Mouse (Mus musculus) frontal cortex, postnatal 36 days (tissue): ENCODE data around the gene Dpf2.
A peak's percentile ranks its signal among the peaks of the same experiment; 100 is the strongest.
"Not testable (repeated sequence)": the region's sequence is repeated elsewhere in the genome, so short reads cannot be mapped to it uniquely, and the experiment has no call there.

Experiments
- DNase-seq, 2 experiments: peaks; one replicate each; pipeline ENCODE4 v3.0.0; 2022; ENCODE audit warnings: low spot score in 2 of 2

The Dpf2 gene

DNA sequence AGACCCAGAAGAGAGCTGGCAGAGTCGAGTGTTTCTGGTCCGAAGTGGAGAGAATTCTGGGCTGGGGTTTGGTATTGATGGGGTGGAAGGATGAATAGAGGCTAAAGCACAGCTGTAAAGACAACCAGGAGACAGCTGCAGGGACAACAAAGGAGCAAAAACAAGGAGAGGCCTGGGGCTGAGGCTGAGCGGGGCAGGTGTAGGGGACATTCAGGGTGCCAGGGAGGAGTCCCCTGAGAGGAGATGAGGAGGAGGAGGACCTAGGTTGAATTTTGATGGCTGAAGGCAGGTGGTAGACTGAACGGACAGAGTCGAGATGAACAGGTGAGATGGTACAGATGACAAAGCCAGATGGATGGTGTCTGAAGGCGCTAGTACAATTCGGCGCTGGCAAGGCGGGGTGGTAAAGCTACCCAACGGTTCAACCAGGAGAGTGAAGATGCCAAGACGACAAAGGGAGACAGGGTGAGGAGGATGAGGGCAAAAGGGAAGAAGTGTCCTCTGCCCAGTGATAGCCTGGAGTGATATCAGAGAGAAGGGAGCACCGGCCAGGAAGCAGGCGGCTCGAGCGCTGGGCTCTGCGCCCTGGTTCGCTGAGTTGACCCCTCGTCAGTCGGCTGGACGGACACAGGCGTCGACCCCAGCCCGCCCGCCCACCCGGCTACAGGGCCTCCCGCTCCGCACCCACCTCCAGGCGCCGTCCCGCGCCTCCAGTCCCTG lies 19.4 kb downstream of the Dpf2 start:
- no peak for DNase-seq

DNA sequence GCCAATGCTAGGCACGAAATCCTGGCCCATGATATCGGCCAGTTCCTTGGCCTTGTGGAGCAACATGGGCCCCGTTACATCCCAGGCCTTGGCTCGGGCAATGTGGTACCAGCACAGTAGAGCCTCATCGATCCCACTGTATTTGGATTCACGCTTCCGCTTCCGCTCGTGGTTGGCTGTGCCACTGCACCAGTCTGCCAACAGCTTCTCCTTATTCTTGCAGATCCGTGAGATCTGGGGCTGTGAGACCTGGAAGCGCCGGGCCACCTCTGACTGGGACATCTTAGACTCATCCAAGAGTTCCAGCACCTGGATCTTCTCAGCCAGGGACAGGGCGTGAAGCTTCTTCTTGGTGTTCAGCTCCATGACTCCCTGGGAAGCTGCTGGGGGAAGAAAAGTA lies 20.1 kb downstream of the Dpf2 start:
- DNase-seq: no peak

DNA sequence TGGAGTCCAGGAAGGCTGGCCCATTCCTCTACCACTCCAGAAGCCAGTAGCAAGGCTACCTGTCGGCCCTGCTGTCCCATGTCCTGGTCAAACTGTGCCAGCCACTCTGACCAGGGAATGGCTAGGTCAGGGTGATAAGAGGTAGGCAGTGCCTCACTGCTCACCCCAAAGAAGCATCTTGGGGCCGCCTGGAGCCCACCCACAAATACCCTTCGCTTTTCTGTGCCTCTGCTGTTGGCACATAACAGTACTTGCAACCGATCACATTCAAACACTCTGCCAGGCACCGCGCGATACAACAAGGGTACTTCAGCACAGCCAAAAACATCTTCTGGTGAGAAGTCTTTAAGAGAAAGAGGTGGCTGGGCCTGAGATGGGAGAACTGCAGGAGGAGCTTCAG lies 20.5 kb downstream of the Dpf2 start:
- DNase-seq: no peak

DNA sequence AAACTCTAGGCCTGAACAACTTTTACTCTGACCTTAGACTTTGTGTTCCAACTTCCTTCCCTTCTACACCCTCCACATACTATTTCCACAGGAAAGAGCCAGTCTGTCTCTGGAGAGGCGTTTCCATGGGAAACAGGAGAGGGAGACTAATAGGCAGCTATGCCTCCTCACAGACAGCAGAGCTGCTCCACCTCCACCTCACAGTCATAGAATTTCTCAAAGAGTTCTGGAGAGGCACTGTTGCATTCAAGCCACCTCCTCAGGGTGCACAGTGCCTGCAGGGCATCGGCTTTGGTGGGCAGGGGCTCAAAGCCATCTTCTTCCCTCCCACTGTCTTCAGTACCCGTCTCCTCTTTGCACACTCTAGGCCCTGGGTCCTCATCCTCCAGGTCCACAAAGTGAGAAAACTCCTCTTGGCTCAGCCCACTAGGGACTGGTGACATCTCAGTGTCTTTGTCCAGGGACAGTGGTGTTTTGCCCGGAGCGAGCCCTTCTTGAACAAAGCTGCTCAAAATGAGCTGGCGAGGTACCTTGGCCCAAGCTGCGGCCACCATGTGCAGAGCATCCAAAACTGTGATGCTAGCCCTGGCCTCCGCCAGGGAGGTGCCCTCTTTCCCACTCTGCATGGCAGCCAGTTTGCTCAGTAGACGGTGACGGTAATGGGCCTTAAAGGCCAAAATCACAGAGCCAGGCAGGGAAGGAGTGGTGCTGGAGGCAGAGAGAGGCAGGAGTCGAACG lies 21.1 kb downstream of the Dpf2 start:
- no peak for DNase-seq

DNA sequence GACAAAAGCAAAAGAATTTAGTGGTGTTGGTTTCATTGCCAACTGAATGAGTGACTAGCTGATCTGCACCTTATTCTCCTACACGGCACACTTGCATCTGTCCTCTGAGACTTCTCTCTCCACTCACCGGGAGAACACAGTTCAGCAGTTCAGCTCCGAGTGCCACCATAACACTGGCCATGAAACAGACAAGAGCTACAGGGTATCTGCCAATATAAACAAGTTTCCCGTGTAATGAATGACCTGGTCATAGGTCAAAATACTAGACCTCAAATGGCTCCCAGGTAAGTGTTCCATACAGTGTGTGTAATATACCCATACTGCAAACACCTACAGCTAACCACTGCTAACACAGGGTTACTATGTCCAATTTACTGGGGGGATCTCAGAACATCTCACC lies 23.6 kb downstream of the Dpf2 start:
- no peak for DNase-seq

DNA sequence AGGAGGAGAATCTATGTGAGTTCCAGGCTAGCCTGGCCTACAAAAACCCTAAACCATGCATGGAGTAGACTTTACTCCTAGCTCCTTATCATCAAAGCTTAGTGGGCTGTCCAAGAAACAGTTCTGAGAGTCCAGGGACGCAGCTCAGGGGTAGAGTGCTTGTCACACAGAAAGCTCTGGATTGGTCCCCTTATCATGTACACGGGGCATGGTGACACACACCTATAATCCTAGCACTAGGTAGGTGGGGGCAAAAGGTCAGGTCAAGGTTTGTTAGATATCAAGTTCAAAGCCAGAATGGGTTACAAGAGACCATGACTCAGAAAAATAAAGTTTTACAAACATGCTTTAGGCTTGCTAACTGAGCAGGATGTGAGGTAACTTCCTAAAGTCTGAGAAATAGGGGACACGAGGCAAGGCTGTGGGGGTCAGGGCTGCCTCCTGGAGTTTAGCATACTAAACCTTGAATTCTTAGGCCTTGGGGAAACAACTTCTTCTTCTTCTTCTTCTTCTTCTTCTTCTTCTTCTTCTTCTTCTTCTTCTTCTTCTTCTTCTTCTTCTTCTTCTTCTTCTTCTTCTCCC lies 25.5 kb downstream of the Dpf2 start:
- no peak for DNase-seq

DNA sequence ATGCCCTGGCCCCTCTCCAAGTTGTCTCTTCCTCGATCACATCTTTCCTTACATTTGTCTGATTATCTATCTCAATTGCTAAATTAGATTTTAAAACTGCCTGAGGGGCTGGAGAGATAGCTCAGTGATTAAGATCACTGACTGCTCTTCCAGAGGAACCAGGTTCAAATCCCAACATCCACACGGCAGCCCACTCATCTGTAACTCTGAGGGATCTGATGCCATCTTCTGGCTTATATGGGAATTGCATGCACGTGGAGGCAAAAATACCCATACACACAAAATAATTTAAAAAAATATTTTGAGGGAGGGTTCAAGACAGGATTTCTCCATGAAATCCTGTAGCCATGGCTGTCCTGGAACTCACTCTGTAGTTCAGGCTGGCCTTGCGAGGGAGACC lies 27.0 kb downstream of the Dpf2 start:
- no peak for DNase-seq

DNA sequence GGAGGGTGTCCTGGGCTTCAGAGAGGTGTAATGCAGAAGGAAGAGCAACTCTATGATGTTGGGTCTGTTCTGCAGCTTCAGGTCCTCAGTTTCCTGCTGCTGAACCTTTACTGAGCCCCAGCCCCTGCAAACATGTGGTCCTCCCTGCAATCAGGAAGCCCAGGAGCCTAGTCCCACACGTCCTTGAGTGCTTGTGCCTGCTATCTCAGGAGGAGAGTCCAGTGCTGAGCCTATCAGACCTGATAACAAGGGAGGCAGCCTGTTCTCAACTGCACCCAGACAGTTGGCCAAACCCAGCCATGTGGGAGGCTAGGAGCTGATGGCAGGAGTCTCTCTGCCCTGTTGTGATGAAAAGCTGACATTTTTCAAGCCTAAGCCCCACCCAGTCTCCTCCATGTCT lies 28.9 kb downstream of the Dpf2 start:
- DNase-seq: no peak

DNA sequence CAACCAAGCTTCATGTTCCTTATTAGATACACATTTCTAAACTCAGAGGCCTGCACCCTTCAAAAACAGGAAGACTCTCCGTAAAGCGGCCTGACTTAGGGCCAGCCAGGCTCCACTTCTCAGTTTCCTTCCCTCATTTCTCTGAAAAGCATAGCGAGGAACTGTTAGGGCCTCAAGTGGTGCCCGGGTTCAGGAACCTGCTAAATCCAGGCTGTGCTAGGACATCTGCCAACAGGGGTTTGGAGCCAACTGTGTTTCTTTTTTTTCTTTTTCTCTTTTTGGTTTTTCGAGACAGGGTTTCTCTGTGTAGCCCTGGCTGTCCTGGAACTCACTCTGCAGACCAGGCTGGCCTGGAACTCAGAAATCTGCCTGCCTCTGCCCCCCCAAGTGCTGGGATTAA lies 30.7 kb downstream of the Dpf2 start:
- not testable (repeated sequence) for DNase-seq

DNA sequence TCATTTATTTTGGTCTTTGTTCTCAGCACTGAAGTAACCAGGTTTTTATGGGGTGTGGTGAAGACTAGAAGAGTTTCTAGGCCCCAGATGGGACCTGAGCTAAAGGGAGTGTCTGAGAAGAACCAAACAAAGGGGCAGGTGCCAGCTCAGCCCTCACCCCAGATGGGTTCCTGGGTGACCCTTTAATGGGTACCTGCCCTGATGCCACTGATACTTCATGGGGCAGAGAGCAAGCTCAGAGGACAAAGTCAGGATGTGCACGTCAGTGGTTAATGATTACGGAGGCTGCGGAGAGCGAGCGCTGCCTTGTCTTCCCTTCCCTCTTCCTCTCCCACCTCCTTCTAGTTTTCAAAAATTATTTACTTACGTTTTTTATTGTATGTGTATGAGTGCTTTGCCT lies 31.7 kb downstream of the Dpf2 start:
- no peak for DNase-seq

DNA sequence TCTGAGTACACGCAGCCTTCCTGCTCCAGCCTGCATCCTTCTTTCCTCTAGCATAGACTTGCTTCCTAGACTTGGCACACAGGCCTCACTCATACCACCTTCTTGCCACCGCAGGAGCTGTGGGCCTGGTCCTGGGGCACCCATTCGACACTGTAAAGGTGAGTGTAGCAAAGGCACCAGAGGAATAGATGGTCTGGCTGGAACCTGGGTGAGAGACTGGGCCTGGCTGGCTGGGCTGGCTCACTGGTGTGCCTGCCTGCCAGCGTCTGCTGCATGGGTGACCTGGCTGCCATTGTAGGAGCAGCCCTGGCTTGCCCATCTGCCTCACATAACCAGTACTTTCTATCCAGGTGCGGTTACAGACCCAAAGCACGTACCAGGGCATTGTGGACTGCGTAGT lies 33.1 kb downstream of the Dpf2 start:
- no peak for DNase-seq

DNA sequence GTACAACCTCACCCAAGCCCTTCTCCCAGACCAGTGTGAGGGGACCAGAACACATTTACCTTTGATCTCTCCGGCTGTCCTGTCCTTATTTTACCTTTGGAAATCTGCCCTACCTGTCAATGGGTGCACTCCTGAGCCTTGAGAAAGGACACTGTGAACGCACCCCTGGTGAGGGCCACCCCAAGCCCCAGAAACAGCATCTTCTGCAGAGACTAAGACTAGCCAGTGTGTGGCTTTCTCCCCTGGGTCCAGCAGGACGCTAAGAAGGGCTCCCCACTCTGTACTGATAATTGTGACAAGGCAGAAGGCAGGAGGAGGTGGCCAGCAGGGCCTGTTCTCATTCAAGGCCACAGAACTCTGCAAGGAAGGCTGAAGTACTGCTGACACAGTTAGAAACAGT lies 33.9 kb downstream of the Dpf2 start:
- no peak for DNase-seq

DNA sequence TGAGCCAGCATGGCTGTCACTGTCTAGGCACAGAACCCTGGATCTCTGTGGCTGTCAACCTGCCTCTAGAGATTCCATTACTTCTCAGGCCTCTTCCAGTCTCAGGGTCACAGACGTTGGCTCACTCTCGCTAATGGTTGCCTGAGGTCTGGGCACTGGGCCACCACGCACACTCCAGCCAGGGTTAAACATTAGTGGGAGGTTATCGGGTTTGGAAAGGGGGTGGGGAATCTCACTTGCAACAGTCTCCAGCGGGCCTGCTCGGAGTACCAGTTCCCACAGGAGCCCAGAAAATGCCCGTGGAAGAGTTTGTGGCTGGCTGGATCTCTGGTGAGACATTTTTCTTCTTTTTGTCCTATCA lies 34.5 kb downstream of the Dpf2 start:
- DNase-seq: no peak

DNA sequence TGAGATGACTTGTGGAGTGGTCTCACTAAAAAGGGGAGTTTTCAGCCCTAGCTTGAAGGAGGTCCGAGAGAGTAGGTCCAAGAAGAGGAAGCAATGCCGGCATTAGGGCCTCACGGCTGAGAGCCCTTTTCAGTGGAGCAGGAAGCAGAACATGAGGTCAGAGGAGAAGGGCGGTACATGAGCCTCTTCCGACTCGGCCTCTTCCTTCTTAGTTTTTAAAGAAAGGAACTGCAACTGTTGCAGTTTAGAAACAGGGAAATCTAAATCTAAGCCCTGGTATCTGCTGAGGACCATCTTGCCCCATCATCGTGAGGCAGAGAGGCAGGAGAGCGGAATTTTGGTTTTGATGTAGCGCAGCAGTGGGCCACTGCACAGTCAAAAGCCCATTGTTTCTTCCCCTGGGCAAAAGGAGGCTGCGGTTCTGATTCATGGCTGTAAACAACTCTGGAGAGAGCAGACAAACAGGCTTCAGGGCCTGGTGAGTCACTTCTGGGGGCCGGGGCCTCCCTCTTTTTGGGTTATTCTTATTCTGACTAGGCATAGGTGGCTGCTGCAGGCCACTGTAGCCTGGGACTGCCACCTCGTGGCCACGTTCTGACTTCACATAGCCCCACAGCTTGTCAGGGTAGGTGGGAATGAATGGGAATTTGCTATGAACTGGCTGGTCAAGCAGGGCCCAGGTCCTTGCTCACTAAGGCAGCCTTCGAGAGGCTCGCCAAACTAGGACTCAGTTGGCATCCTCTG lies 35.0 kb downstream of the Dpf2 start, which contains the start of gene Slc25a45:
Slc25a45 (plus strand) TSS at position 191 of the 744 bp plus-strand sequence.
- DNase-seq: peak; percentile 74 to 78

DNA sequence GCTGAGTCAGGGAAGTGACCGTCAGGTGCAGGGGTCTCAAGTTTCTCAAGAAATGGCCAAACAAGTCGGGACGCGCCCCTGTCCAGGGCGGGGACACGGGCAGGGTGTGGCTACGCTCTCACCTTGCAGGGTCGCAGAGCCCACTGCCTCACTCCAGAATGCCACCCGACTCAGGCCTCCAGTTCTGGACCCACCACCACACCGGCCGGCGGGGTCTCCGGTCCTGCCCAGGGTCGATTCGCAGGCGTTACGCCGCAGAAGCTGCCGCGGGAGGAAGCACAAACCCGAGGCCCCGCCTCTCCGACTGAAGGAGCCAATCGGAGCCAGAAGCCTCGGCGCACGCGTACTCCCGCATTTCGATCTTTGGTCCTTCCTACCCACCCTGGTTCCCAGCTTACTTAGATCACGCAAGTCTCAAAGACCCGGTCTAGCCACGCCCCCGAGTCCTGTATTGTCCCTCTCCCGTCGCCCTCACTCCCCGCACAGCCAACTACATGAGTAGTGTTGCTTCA lies 37.8 kb downstream of the Dpf2 start, which contains the start of gene Frmd8:
Frmd8 (minus strand) TSS at position 306 of the 512 bp plus-strand sequence.
- peak; percentile 92 to 93 for DNase-seq

DNA sequence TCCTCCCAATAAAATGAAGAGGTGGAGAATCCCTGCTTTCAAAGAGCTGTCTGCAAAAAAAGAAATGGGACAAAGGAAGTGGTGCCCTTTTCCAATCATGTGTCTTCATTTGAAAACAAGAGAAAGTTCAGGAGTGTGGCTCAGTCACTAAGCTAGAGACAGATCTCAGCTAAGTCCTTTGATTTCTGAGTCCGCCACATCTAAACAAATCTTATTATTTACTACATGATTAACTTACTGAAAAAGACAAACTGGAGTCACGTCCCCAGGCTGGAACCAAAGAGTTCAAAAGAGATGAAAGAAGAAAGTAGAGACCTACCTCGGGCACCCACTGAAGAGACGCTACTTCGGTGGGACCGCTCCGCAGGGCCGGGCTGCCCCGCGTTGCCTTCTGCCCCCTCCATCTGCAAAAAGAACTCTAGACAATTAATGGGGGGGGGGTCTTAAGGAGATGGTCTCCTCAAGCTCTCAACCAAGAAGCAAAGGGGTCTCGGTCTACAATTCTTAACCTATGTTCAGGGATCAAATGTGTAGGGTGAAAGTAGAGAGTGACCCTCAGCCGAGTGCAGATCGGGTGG lies 38.3 kb downstream of the Dpf2 start:
- no peak for DNase-seq

DNA sequence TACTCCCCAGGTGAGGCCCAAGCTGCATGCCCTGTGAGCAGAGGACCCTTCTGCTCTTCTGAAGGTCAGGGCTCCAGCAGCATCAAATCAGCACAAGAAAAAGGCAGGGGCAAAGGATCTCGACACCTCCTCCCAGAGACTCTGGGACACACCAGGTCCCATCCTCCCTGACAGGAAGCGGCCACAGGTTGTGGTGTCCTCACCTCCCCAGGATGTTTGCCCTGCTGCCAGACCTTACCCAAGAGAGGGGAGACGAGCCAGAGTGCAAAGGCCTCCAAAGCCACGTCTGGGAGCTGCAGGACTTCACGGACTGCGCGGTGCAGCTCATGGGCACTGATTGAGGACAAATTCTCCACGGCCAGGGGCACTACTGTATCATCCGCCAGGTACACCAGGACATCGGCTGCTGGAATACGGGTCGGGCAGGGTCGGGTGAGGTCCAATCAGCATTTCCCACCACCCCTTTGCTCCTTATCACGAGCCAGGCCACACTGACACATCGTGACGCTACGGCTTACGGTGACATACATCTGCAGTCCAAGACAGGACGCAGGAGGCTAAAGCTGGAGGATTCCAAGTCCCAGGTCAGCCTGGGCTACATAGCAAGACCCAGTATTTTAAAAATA lies 39.8 kb downstream of the Dpf2 start:
- no peak for DNase-seq

DNA sequence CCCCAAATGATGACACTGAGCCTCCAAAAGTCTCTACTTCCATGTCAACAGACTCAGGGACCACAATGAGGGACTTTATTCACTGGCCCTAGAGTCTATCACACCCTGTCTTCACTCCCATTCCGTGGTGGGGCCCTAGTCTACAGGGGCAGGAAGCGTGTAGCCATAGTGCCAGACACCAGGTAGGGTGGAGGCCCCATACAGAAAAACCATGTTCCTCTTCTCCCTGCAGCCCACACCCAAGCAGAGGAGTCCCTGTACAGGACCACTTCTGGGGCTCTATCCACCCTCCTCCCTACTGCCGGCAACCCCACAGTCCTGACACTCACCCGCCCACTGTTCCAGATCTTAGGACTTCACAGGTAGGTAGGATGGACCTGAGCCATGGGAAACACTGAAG lies 40.3 kb downstream of the Dpf2 start:
- no peak for DNase-seq

DNA sequence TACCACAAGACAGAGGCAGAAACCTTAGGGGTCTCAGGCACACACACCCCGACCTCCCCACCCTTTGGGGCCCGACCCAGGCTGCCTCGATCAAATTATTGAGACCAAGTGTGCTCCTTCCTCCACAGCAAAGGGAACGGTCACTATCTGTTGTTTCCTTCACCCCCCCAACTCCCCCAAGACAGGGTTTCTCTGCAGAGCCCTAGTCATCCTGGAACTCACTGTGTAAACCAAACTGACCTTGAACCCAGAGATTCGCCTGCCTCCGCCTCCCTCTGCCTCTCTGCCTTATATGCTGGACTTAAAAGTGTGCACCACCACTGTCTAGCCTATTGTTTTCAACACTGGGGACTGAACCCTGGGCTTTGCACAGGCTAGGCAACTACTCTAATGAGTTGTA lies 41.1 kb downstream of the Dpf2 start:
- DNase-seq: no peak

DNA sequence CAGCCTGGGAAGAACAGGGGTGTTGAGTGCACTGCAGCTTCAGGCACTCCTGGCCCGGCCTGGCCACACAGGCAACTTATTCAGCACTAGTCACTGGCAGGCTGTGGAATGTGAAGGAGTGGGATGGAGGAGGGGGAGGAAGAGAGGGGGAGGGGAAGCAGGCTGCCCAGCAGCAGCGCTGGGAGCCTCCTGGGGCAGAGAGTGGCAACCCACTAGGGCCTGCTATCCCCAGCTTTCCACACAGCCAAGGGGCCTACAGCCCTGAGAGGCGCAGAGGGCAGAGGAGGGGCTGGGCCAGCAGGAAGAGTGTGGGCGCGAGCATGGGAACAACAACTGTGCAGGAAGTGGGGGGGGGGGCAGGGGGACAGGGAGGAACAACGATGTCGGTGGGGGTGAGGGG lies 41.5 kb downstream of the Dpf2 start:
- DNase-seq: no peak

DNA sequence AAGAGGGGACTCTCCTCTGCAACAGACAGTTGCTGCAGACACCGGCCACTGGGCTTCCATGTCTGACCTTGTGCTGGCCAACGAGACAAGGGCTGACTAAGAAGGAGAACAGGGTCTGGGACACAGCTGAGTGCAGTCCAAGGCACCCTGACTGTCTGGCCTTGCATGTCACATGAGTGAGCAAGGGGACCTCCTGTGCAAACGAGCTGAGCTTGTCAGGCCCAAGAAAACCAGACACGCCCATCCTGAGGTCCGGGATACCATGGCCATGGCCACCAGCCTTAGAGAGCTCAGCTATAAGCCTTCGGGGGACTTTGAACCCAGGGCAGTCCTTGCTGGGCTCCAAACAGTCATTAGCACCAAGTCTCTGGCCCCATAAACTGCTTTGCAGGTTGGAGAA lies 44.7 kb downstream of the Dpf2 start:
- DNase-seq: no peak
